Mouse (Mus musculus) thymus, adult 2 months (tissue): ENCODE results near the gene Spon1.

Source experiments
- CTCF ChIP-seq: fragments of 200-500 bp; IDR thresholded peaks from 2 replicates; pipeline ENCODE4 v1.5.1; 2012; ENCODE audit warnings: mild to moderate bottlenecking, control low read depth, low read length, moderate library complexity, borderline replicate concordance; ENCODE audit not compliant: control insufficient read depth, poor library complexity, insufficient read depth; ENCODE audit errors: extremely low read depth
- POLR2A ChIP-seq: fragments of 200-500 bp; IDR thresholded peaks from 2 replicates; pipeline ENCODE4 v1.6.1; 2012; ENCODE audit warnings: mild to moderate bottlenecking, low read length, control low read depth, moderate library complexity; ENCODE audit not compliant: control insufficient read depth, poor library complexity, insufficient read depth; ENCODE audit errors: extremely low read depth

DNA sequence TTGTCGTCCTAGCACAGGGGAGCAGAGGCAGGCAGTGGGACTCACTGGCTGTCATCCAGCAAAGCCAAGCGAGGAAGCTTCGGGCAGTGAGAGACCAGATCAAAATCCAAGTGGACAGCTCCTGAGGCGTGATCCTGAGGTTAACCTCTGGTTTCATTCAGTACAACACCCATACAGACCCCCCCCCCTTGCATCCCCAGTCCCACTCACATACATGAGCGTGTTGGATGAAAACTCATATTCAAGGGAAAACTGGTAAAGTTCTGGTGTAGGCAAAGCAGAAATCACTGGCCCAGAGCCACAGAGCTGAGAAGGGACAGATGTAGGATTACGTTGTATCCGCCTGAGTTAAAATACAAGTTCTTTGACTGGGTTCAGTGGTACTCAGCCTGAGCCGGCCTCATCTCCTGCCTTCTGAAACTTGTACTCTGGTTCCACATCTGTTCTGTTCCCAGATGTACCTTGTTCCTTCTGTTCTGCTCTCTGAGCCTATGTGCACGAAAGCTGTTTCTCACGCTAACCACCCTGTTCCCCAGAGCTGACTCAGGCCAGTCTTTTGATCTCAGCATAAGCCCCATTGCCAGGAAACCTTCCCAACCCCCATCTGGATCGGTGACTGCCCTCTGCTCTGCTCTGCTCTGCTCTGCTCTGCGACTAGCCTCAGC, 143.5 kb downstream of the Spon1 start:
- TF ChIP-seq CTCF (no peak), POLR2A (no peak)
